14 mouse cellular contexts compared by ENCODE assay signal in the genomic region with DNA sequence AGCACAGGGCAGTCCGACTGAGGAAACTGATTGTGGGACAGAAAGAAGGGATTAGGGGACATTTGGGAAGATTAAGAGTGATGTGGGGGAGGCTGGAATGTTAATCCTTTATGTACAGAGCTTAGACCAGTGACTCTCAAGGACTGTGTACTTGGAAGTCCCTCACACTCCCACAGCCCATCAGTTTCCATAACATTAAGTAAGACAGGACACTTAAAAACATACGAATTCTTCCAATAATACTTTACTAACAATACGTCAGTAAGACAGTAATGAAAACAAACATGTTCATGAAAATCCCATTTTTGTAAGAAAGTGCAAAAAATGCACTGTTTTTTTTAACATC.
DNase-seq lines count a peak whose midpoint lies in the region; ATAC-seq and TF ChIP-seq lines count a peak whose summit lies in the region.
"Had no signal": no experiment of that assay in that cellular context is flagged by ENCODE, and none has a peak within 500 bp of the region (broad histone marks: within the 10 kb centered on the region; RNA-seq: fewer than 3 reads in every experiment).

No protein-coding gene starts in this region.

- intact Hi-C loops in gastrocnemius, adult 2 months (cut with DNase I), result no loop called here
- intact Hi-C loops in heart, postnatal 25 days (cut with DNase I), result no loop called here

- H3K4me3 ChIP-seq in gastrocnemius, adult 2 months, result no peak overlapping the region
- H3K4me3 ChIP-seq in midbrain, embryonic 10.5 days, result peak overlapping the region; percentile 29; the same call in 1 of the 2 replicates
- H3K4me3 ChIP-seq in midbrain, embryonic 16.5 days (ENCODE audit: low read depth, low read length), result no peak overlapping the region
- no peak overlapping the region for H3K4me3 ChIP-seq in midbrain, embryonic 12.5 days
- H3K4me3 ChIP-seq: erythroblast, embryonic 14.5 days; megakaryocyte, embryonic 14.5 days had no signal

- H3K27me3 ChIP-seq in midbrain, embryonic 10.5 days (ENCODE audit: low read depth, poor library complexity, severe bottlenecking), result peaks cover 61% of the 10 kb centered on the region
- no peaks in the 10 kb centered on the region for H3K27me3 ChIP-seq in midbrain, embryonic 16.5 days (ENCODE audit: control insufficient read depth, insufficient read depth, low read depth, low read length)
- H3K27me3 ChIP-seq in midbrain, embryonic 12.5 days, result peaks cover 22% of the 10 kb centered on the region
- H3K27me3 ChIP-seq: megakaryocyte, embryonic 14.5 days had no signal

- WGBS in midbrain, embryonic 10.5 days, result 38% methylated on average over 3 of the region's 3 CpGs
- 34% methylated on average over 3 of the region's 3 CpGs for WGBS in midbrain, embryonic 16.5 days
- WGBS in midbrain, embryonic 12.5 days, result 16% methylated on average over 3 of the region's 3 CpGs

- no peak for ATAC-seq in midbrain, embryonic 16.5 days
- ATAC-seq in midbrain, embryonic 12.5 days (ENCODE audit: low FRiP score, low read depth), result no peak
- ATAC-seq: lung, postnatal 0 days had no signal

- no peaks in the 10 kb centered on the region for H3K36me3 ChIP-seq in midbrain, embryonic 10.5 days
- H3K36me3 ChIP-seq in midbrain, embryonic 16.5 days (ENCODE audit: control insufficient read depth, insufficient read depth, low read length), result no peaks in the 10 kb centered on the region
- H3K36me3 ChIP-seq in midbrain, embryonic 12.5 days, result no peaks in the 10 kb centered on the region

- no peak overlapping the region for H3K9ac ChIP-seq in midbrain, embryonic 16.5 days (ENCODE audit: low read depth, low read length)
- H3K9ac ChIP-seq in midbrain, embryonic 12.5 days (replicated peaks), result no peak overlapping the region
- H3K9ac ChIP-seq: liver, embryonic 14.5 days had no signal

- TF ChIP-seq CTCF in gastrocnemius, adult 2 months (IDR thresholded peaks at IDR 0.05), result no peak

- H3K9me3 ChIP-seq in midbrain, embryonic 10.5 days (replicated peaks), result no peaks in the 10 kb centered on the region; the same call in 1 of the 2 replicates
- H3K9me3 ChIP-seq in midbrain, embryonic 16.5 days (replicated peaks; ENCODE audit: control insufficient read depth, low read length, poor library complexity, severe bottlenecking), result no peaks in the 10 kb centered on the region
- no peaks in the 10 kb centered on the region for H3K9me3 ChIP-seq in midbrain, embryonic 12.5 days
- H3K9me3 ChIP-seq: megakaryocyte, embryonic 14.5 days had no signal

- H3K4me2 ChIP-seq in midbrain, embryonic 16.5 days (ENCODE audit: low read length), result no peak overlapping the region
- H3K4me2 ChIP-seq in midbrain, embryonic 12.5 days (replicated peaks), result peak overlapping the region; percentile 21

- no peak for DNase-seq in gastrocnemius, adult 2 months
- no peak for DNase-seq in gastrocnemius, adult 8-10 months (ENCODE audit: low spot score in 2 of 2)
- no peak for DNase-seq in midbrain, embryonic 10.5 days (ENCODE audit: low spot score)
- no peak for DNase-seq in heart, postnatal 25 days (ENCODE audit: low spot score)
- DNase-seq in ovary, postnatal 36 days (ENCODE audit: low spot score), result no peak
- DNase-seq: cerebellum, adult 11 months; kidney, postnatal 36 days; right cerebral cortex, postnatal 14 days had no signal

- peaks cover 36% of the 10 kb centered on the region for H3K4me1 ChIP-seq in midbrain, embryonic 10.5 days
- peaks cover 17% of the 10 kb centered on the region for H3K4me1 ChIP-seq in midbrain, embryonic 16.5 days (ENCODE audit: control insufficient read depth, insufficient read depth, low read length)
- H3K4me1 ChIP-seq in midbrain, embryonic 12.5 days, result peaks cover 27% of the 10 kb centered on the region

- H3K27ac ChIP-seq in gastrocnemius, adult 2 months, result peak overlapping the region; percentile 53
- peak overlapping the region; percentile 71 for H3K27ac ChIP-seq in midbrain, embryonic 10.5 days (replicated peaks)
- H3K27ac ChIP-seq in midbrain, embryonic 16.5 days (ENCODE audit: low read length), result no peak overlapping the region
- no peak overlapping the region for H3K27ac ChIP-seq in midbrain, embryonic 12.5 days (replicated peaks)
- H3K27ac ChIP-seq: liver, embryonic 14.5 days had no signal

Comparison
In these comparisons a context has a peak if more than half of its experiments do, and no peak if none do; other contexts are left out.
1. H3K27ac ChIP-seq: peak in gastrocnemius, adult 2 months (single experiment) and midbrain, embryonic 10.5 days (single experiment); none in midbrain, embryonic 16.5 days (single experiment) and midbrain, embryonic 12.5 days (single experiment).